ENCODE assay signal across 11 mouse cellular contexts in genomic region chr4:147943005-147943404, GRCm38 (mm10). TPM values are rescaled to one million over a fixed set of nuclear protein-coding genes. Genes with fewer than 3 reads are reported as not detected.
DNase-seq lines count a peak whose midpoint lies in the region; ATAC-seq and TF ChIP-seq lines count a peak whose summit lies in the region.
"Had no signal": no experiment of that assay in that cellular context is flagged by ENCODE, and none has a peak within 500 bp of the region (broad histone marks: within the 10 kb centered on the region; RNA-seq: fewer than 3 reads in every experiment).

No protein-coding gene starts in this region.

- peaks cover 3% of the 10 kb centered on the region for H3K27me3 ChIP-seq in forebrain, embryonic 10.5 days (ENCODE audit: poor library complexity, severe bottlenecking)
- no peaks in the 10 kb centered on the region for H3K27me3 ChIP-seq in forebrain, embryonic 15.5 days
- no peaks in the 10 kb centered on the region for H3K27me3 ChIP-seq in limb, embryonic 12.5 days
- no peaks in the 10 kb centered on the region for H3K27me3 ChIP-seq in limb, embryonic 10.5 days (ENCODE audit: low read depth, poor library complexity, severe bottlenecking)
- H3K27me3 ChIP-seq in intestine, embryonic 16.5 days (replicated peaks; ENCODE audit: control insufficient read depth, insufficient read depth, low read length) = no peaks in the 10 kb centered on the region
- no peaks in the 10 kb centered on the region for H3K27me3 ChIP-seq in liver, postnatal 0 days (ENCODE audit: insufficient read depth, low read length)

- H3K27ac ChIP-seq in forebrain, embryonic 10.5 days = no peak overlapping the region
- H3K27ac ChIP-seq in forebrain, embryonic 15.5 days (replicated peaks) = no peak overlapping the region
- H3K27ac ChIP-seq in limb, embryonic 12.5 days = no peak overlapping the region
- no peak overlapping the region for H3K27ac ChIP-seq in limb, embryonic 10.5 days
- H3K27ac ChIP-seq in intestine, embryonic 16.5 days (ENCODE audit: low read length) = no peak overlapping the region
- no peak overlapping the region for H3K27ac ChIP-seq in liver, postnatal 0 days (ENCODE audit: low read depth)
- H3K27ac ChIP-seq: heart, adult 2 months had no signal

- peaks cover 34% of the 10 kb centered on the region for H3K4me1 ChIP-seq in forebrain, embryonic 10.5 days
- peaks cover 36% of the 10 kb centered on the region for H3K4me1 ChIP-seq in forebrain, embryonic 15.5 days
- H3K4me1 ChIP-seq in limb, embryonic 12.5 days (replicated peaks) = peaks cover 37% of the 10 kb centered on the region
- H3K4me1 ChIP-seq in limb, embryonic 10.5 days = peaks cover 48% of the 10 kb centered on the region
- peaks cover 31% of the 10 kb centered on the region for H3K4me1 ChIP-seq in intestine, embryonic 16.5 days (ENCODE audit: control insufficient read depth, insufficient read depth, low read length)
- H3K4me1 ChIP-seq in liver, postnatal 0 days (ENCODE audit: insufficient read depth) = peaks cover 36% of the 10 kb centered on the region

- H3K9me3 ChIP-seq in forebrain, embryonic 10.5 days = no peaks in the 10 kb centered on the region
- H3K9me3 ChIP-seq in forebrain, embryonic 15.5 days = no peaks in the 10 kb centered on the region
- H3K9me3 ChIP-seq in limb, embryonic 12.5 days = no peaks in the 10 kb centered on the region
- no peaks in the 10 kb centered on the region for H3K9me3 ChIP-seq in limb, embryonic 10.5 days (replicated peaks)
- no peaks in the 10 kb centered on the region for H3K9me3 ChIP-seq in intestine, embryonic 16.5 days (ENCODE audit: control insufficient read depth, low read length)
- H3K9me3 ChIP-seq in liver, postnatal 0 days (ENCODE audit: low read length) = no peaks in the 10 kb centered on the region

- H3K4me3 ChIP-seq in forebrain, embryonic 10.5 days = 0 out of 2 replicates have a peak overlapping the region, but pooled peaks have one; percentile 99
- no peak overlapping the region for H3K4me3 ChIP-seq in forebrain, embryonic 15.5 days
- H3K4me3 ChIP-seq in limb, embryonic 12.5 days (replicated peaks) = no peak overlapping the region
- no peak overlapping the region; the same call in 1 of the 2 replicates for H3K4me3 ChIP-seq in limb, embryonic 10.5 days
- no peak overlapping the region for H3K4me3 ChIP-seq in intestine, embryonic 16.5 days (ENCODE audit: low read length)
- H3K4me3 ChIP-seq in liver, postnatal 0 days (ENCODE audit: low read depth, low read length) = no peak overlapping the region

- TF ChIP-seq EP300 in liver, postnatal 0 days (IDR thresholded peaks at IDR 0.05; ENCODE audit: low read depth) = no peak

- DNase-seq in forebrain, embryonic 10.5 days (ENCODE audit: extremely low spot score, low spot score) = no peak
- no peak for DNase-seq in limb, embryonic 10.5 days (ENCODE audit: low spot score)
- DNase-seq in liver, postnatal 0 days = no peak
- no peak for DNase-seq in c-Kit-positive CD71-positive TER-119-positive erythroid progenitor cells, embryonic 14.5 days (ENCODE audit: low spot score)
- DNase-seq: heart, adult 2 months; retina, postnatal 1 day had no signal

- TF ChIP-seq CTCF in liver, postnatal 0 days (IDR thresholded peaks at IDR 0.05; ENCODE audit: low read depth) = no peak

- H3K4me2 ChIP-seq in forebrain, embryonic 15.5 days (replicated peaks) = no peak overlapping the region
- peak overlapping the region; percentile 4; the same call in 1 of the 2 replicates for H3K4me2 ChIP-seq in limb, embryonic 12.5 days
- H3K4me2 ChIP-seq in intestine, embryonic 16.5 days (ENCODE audit: low read depth, low read length) = 0 out of 2 replicates have a peak overlapping the region, but pooled peaks have one; percentile 89
- peak overlapping the region; percentile 99 for H3K4me2 ChIP-seq in liver, postnatal 0 days (ENCODE audit: low read depth, low read length)

- no peak overlapping the region for H3K9ac ChIP-seq in forebrain, embryonic 15.5 days (replicated peaks)
- no peak overlapping the region for H3K9ac ChIP-seq in limb, embryonic 12.5 days (replicated peaks)
- no peak overlapping the region for H3K9ac ChIP-seq in intestine, embryonic 16.5 days (ENCODE audit: low read depth, low read length)
- H3K9ac ChIP-seq in liver, postnatal 0 days (replicated peaks) = no peak overlapping the region

- no peak for ATAC-seq in forebrain, embryonic 15.5 days (replicated peaks)
- ATAC-seq in limb, embryonic 12.5 days (ENCODE audit: insufficient number of reproducible peaks, insufficient read depth, low FRiP score, low TSS enrichment, low read depth) = no peak
- no peak for ATAC-seq in intestine, embryonic 16.5 days
- ATAC-seq in liver, postnatal 0 days = no peak
- ATAC-seq in activated CD4-positive, CD25-positive, alpha-beta regulatory T cell, adult 4 months = no peak

- 97% methylated on average over 1 of the region's 1 CpGs for WGBS in forebrain, embryonic 10.5 days
- WGBS in forebrain, embryonic 15.5 days = 100% methylated on average over 1 of the region's 1 CpGs
- 90% methylated on average over 1 of the region's 1 CpGs for WGBS in limb, embryonic 12.5 days
- 94% methylated on average over 1 of the region's 1 CpGs for WGBS in limb, embryonic 10.5 days
- 93% methylated on average over 1 of the region's 1 CpGs for WGBS in intestine, embryonic 16.5 days
- 90% methylated on average over 1 of the region's 1 CpGs for WGBS in liver, postnatal 0 days (ENCODE audit: insufficient replicate concordance)

- peaks cover 55% of the 10 kb centered on the region for H3K36me3 ChIP-seq in forebrain, embryonic 10.5 days (replicated peaks)
- H3K36me3 ChIP-seq in forebrain, embryonic 15.5 days = peaks cover 43% of the 10 kb centered on the region
- peaks cover 51% of the 10 kb centered on the region for H3K36me3 ChIP-seq in limb, embryonic 12.5 days
- H3K36me3 ChIP-seq in limb, embryonic 10.5 days = peaks cover 49% of the 10 kb centered on the region
- H3K36me3 ChIP-seq in intestine, embryonic 16.5 days (ENCODE audit: control insufficient read depth, insufficient read depth, low read length) = peaks cover 20% of the 10 kb centered on the region
- peaks cover 43% of the 10 kb centered on the region for H3K36me3 ChIP-seq in liver, postnatal 0 days (replicated peaks; ENCODE audit: insufficient read depth, low read length)

RNA-seq across cellular contexts. Expression of gene 2510039O18Rik, which starts 2.3 kb away (rescaled TPM):
- 9.0 and 9.2 TPM in 2 replicates for polyA plus RNA-seq in forebrain, embryonic 10.5 days (2016; fragmentation: Nextera tagmentation; extraction: Ambion mirVana)
- polyA plus RNA-seq in forebrain, embryonic 15.5 days (2015; fragmentation: Nextera tagmentation; extraction: Ambion mirVana) = 13.7 and 13.8 TPM in 2 replicates
- polyA plus RNA-seq in limb, embryonic 12.5 days (2016; fragmentation: Nextera tagmentation; extraction: Ambion mirVana) = 23.5 and 26.0 TPM in 2 replicates
- 13.3 and 13.5 TPM in 2 replicates for polyA plus RNA-seq in limb, embryonic 10.5 days (2016; fragmentation: Nextera tagmentation; extraction: Ambion mirVana)
- polyA plus RNA-seq in intestine, embryonic 16.5 days (2015; fragmentation: Nextera tagmentation; extraction: Ambion mirVana) = 4.5 and 11.3 TPM in 2 replicates
- polyA plus RNA-seq in liver, postnatal 0 days (2015; fragmentation: Nextera tagmentation; extraction: Ambion mirVana) = 6.5 and 8.5 TPM in 2 replicates
- polyA plus RNA-seq in activated CD4-positive, CD25-positive, alpha-beta regulatory T cell, adult 4 months (2017; shearing (Covaris generic)) = 10 to 100 TPM in 1 of 2 experiments, 1 to 10 TPM in 1; 8.9 to 11.4 TPM

RNA-seq across cellular contexts. Expression of gene Plod1, which starts 6.4 kb away (rescaled TPM):
- 20.9 and 23.0 TPM in 2 replicates for polyA plus RNA-seq in forebrain, embryonic 10.5 days (2016; fragmentation: Nextera tagmentation; extraction: Ambion mirVana)
- polyA plus RNA-seq in forebrain, embryonic 15.5 days (2015; fragmentation: Nextera tagmentation; extraction: Ambion mirVana) = 16.1 and 16.4 TPM in 2 replicates
- 51.2 and 56.3 TPM in 2 replicates for polyA plus RNA-seq in limb, embryonic 12.5 days (2016; fragmentation: Nextera tagmentation; extraction: Ambion mirVana)
- 29.1 and 31.5 TPM in 2 replicates for polyA plus RNA-seq in limb, embryonic 10.5 days (2016; fragmentation: Nextera tagmentation; extraction: Ambion mirVana)
- polyA plus RNA-seq in intestine, embryonic 16.5 days (2015; fragmentation: Nextera tagmentation; extraction: Ambion mirVana) = 39.0 and 42.7 TPM in 2 replicates
- polyA plus RNA-seq in liver, postnatal 0 days (2015; fragmentation: Nextera tagmentation; extraction: Ambion mirVana) = 24.8 and 25.4 TPM in 2 replicates
- 1 to 10 TPM; 2.8 to 4.0 TPM for polyA plus RNA-seq in activated CD4-positive, CD25-positive, alpha-beta regulatory T cell, adult 4 months (2017; shearing (Covaris generic))

RNA-seq across cellular contexts. Expression of gene Mfn2, which starts 38.5 kb away (rescaled TPM):
- 42.9 and 43.4 TPM in 2 replicates for polyA plus RNA-seq in forebrain, embryonic 10.5 days (2016; fragmentation: Nextera tagmentation; extraction: Ambion mirVana)
- 73.6 and 77.2 TPM in 2 replicates for polyA plus RNA-seq in forebrain, embryonic 15.5 days (2015; fragmentation: Nextera tagmentation; extraction: Ambion mirVana)
- polyA plus RNA-seq in limb, embryonic 12.5 days (2016; fragmentation: Nextera tagmentation; extraction: Ambion mirVana) = 32.3 and 32.5 TPM in 2 replicates
- 29.7 and 31.5 TPM in 2 replicates for polyA plus RNA-seq in limb, embryonic 10.5 days (2016; fragmentation: Nextera tagmentation; extraction: Ambion mirVana)
- 50.8 and 59.7 TPM in 2 replicates for polyA plus RNA-seq in intestine, embryonic 16.5 days (2015; fragmentation: Nextera tagmentation; extraction: Ambion mirVana)
- polyA plus RNA-seq in liver, postnatal 0 days (2015; fragmentation: Nextera tagmentation; extraction: Ambion mirVana) = 12.3 and 14.1 TPM in 2 replicates
- 10 to 100 TPM; 17.2 to 23.9 TPM for polyA plus RNA-seq in activated CD4-positive, CD25-positive, alpha-beta regulatory T cell, adult 4 months (2017; shearing (Covaris generic))

RNA-seq across cellular contexts. Expression of gene Nppb, which starts 42.6 kb away (rescaled TPM):
- polyA plus RNA-seq in forebrain, embryonic 10.5 days (2016; fragmentation: Nextera tagmentation; extraction: Ambion mirVana) = not detected in 2 replicates
- not detected in 2 replicates for polyA plus RNA-seq in forebrain, embryonic 15.5 days (2015; fragmentation: Nextera tagmentation; extraction: Ambion mirVana)
- 0.28 TPM in 1 of 2 replicates, not detected in the other for polyA plus RNA-seq in limb, embryonic 12.5 days (2016; fragmentation: Nextera tagmentation; extraction: Ambion mirVana)
- polyA plus RNA-seq in limb, embryonic 10.5 days (2016; fragmentation: Nextera tagmentation; extraction: Ambion mirVana) = not detected in 2 replicates
- not detected in 2 replicates for polyA plus RNA-seq in intestine, embryonic 16.5 days (2015; fragmentation: Nextera tagmentation; extraction: Ambion mirVana)
- polyA plus RNA-seq in liver, postnatal 0 days (2015; fragmentation: Nextera tagmentation; extraction: Ambion mirVana) = not detected in 2 replicates
- polyA plus RNA-seq in activated CD4-positive, CD25-positive, alpha-beta regulatory T cell, adult 4 months (2017; shearing (Covaris generic)) = not detected
- polyA plus RNA-seq: stomach, embryonic 16.5 days had no signal

RNA-seq across cellular contexts. Expression of gene Nppa, which starts 57.5 kb away (rescaled TPM):
- polyA plus RNA-seq in forebrain, embryonic 10.5 days (2016; fragmentation: Nextera tagmentation; extraction: Ambion mirVana) = 0.31 TPM in 1 of 2 replicates, not detected in the other
- 0.76 and 1.6 TPM in 2 replicates for polyA plus RNA-seq in forebrain, embryonic 15.5 days (2015; fragmentation: Nextera tagmentation; extraction: Ambion mirVana)
- polyA plus RNA-seq in limb, embryonic 12.5 days (2016; fragmentation: Nextera tagmentation; extraction: Ambion mirVana) = 0.74 and 1.5 TPM in 2 replicates
- 2.2 and 7.7 TPM in 2 replicates for polyA plus RNA-seq in limb, embryonic 10.5 days (2016; fragmentation: Nextera tagmentation; extraction: Ambion mirVana)
- polyA plus RNA-seq in intestine, embryonic 16.5 days (2015; fragmentation: Nextera tagmentation; extraction: Ambion mirVana) = 0.22 and 0.51 TPM in 2 replicates
- 0.13 TPM in 1 of 2 replicates, not detected in the other for polyA plus RNA-seq in liver, postnatal 0 days (2015; fragmentation: Nextera tagmentation; extraction: Ambion mirVana)
- polyA plus RNA-seq in activated CD4-positive, CD25-positive, alpha-beta regulatory T cell, adult 4 months (2017; shearing (Covaris generic)) = not detected
